Mouse (Mus musculus): Measurements from ENCODE around the gene Vsnl1. TPM values are rescaled to one million over a fixed set of nuclear protein-coding genes. Genes with fewer than 3 reads are reported as not detected.

The Vsnl1 gene
- total RNA-seq, 1 experiment from 2014 or later, result 26.5 TPM

GRCm38 (mm10) chr12:11384754-11385153 is 51.7 kb downstream of the Vsnl1 start:
- no peak for DNase-seq

GRCm38 (mm10) chr12:11379396-11379795 is 57.0 kb downstream of the Vsnl1 start:
- DNase-seq, result no peak

- DNase-seq, result peak; percentile 13
These were observed 66.4 kb downstream of the Vsnl1 start for GRCm38 (mm10) chr12:11370056-11370455.

GRCm38 (mm10) chr12:11367099-11367765 is 69.2 kb downstream of the Vsnl1 start:
- no peak for DNase-seq

- no peak for DNase-seq
These were observed 71.5 kb downstream of the Vsnl1 start for GRCm38 (mm10) chr12:11364870-11365269.

GRCm38 (mm10) chr12:11362435-11362834 is 74.0 kb downstream of the Vsnl1 start:
- no peak for DNase-seq

GRCm38 (mm10) chr12:11350895-11351294 is 85.5 kb downstream of the Vsnl1 start:
- peak; percentile 82 for DNase-seq

GRCm38 (mm10) chr12:11349870-11350269 is 86.5 kb downstream of the Vsnl1 start:
- DNase-seq, result no peak

GRCm38 (mm10) chr12:11348423-11348822 is 88.0 kb downstream of the Vsnl1 start:
- DNase-seq, result no peak

GRCm38 (mm10) chr12:11345963-11346362 is 90.5 kb downstream of the Vsnl1 start:
- no peak for DNase-seq

- no peak for DNase-seq
These were observed 94.3 kb downstream of the Vsnl1 start for GRCm38 (mm10) chr12:11342020-11342600.

- DNase-seq, result no peak
These were observed 98.2 kb downstream of the Vsnl1 start for GRCm38 (mm10) chr12:11338251-11338650.

- peak; percentile 54 for DNase-seq
These were observed 99.6 kb downstream of the Vsnl1 start for GRCm38 (mm10) chr12:11336845-11337244.

- no peak for DNase-seq
These were observed 109.9 kb downstream of the Vsnl1 start for GRCm38 (mm10) chr12:11326483-11326882.

GRCm38 (mm10) chr12:11324480-11324879 is 111.9 kb downstream of the Vsnl1 start:
- DNase-seq, result no peak

GRCm38 (mm10) chr12:11317671-11318070 is 118.7 kb downstream of the Vsnl1 start:
- DNase-seq, result no peak

- DNase-seq, result no peak
These were observed 122.6 kb downstream of the Vsnl1 start for GRCm38 (mm10) chr12:11313840-11314239.

- no peak for DNase-seq
These were observed 125.3 kb downstream of the Vsnl1 start for GRCm38 (mm10) chr12:11311106-11311505.

- DNase-seq, result no peak
These were observed 129.4 kb downstream of the Vsnl1 start for GRCm38 (mm10) chr12:11306753-11307645.

GRCm38 (mm10) chr12:11300858-11301257 is 135.6 kb downstream of the Vsnl1 start:
- DNase-seq, result no peak

GRCm38 (mm10) chr12:11286382-11286781 is 150.0 kb downstream of the Vsnl1 start:
- DNase-seq, result no peak

- DNase-seq, result no peak
These were observed 154.8 kb downstream of the Vsnl1 start for GRCm38 (mm10) chr12:11281584-11281983.

- DNase-seq, result no peak
These were observed 156.5 kb downstream of the Vsnl1 start for GRCm38 (mm10) chr12:11279886-11280285.

Measured in adrenal gland, postnatal 25 days (tissue).